Mouse (Mus musculus) kidney, embryonic 16.5 days (tissue): ENCODE measurements at regions not wholly inside any gene's neighbourhood (a gene's known extent, or its start where the extent isn't known, plus 50 kb on each side); places are given as distances from the start of the nearest gene placed in this dataset.
"Not testable (repeated sequence)": the region's sequence is repeated elsewhere in the genome, so short reads cannot be mapped to it uniquely, and the experiment has no call there.

ENCODE experiments used
- ATAC-seq: fragments of 200-750 bp; cut with Nextera tagmentation; 2 replicates; pipeline ENCODE4 v1.8.0; 2017; ENCODE audit warnings: moderate TSS enrichment; ENCODE audit not compliant: low FRiP score, low TSS enrichment
- H3K27ac ChIP-seq: fragments of 300-500 bp; sonication (generic); 2 replicates; pipeline ENCODE4 v1.5.1; 2014; ENCODE audit warnings: low read length
- H3K27me3 ChIP-seq: fragments of 300-500 bp; sonication (generic); 2 replicates; pipeline ENCODE4 v1.6.1; 2014; ENCODE audit warnings: low read length, control low read depth, mixed read lengths; ENCODE audit not compliant: insufficient read depth
- H3K36me3 ChIP-seq: fragments of 300-500 bp; sonication (generic); 2 replicates; pipeline ENCODE4 v1.6.1; 2014; ENCODE audit warnings: low read length, control low read depth, mixed read lengths; ENCODE audit not compliant: insufficient read depth
- H3K4me1 ChIP-seq: fragments of 300-500 bp; sonication (generic); 2 replicates; pipeline ENCODE4 v1.6.1; 2014; ENCODE audit warnings: low read length, control low read depth, mixed read lengths; ENCODE audit not compliant: insufficient read depth
- H3K4me2 ChIP-seq: fragments of 300-500 bp; sonication (generic); replicated peaks from 2 replicates; pipeline ENCODE4 v1.6.1; 2014; ENCODE audit warnings: low read depth, low read length
- H3K4me3 ChIP-seq: fragments of 300-500 bp; sonication (generic); 2 replicates; pipeline ENCODE4 v1.5.1; 2014; ENCODE audit warnings: mild to moderate bottlenecking, low read length
- H3K9ac ChIP-seq: fragments of 300-500 bp; sonication (generic); replicated peaks from 2 replicates; pipeline ENCODE4 v1.6.1; 2014; ENCODE audit warnings: low read length
- H3K9me3 ChIP-seq: fragments of 300-500 bp; sonication (generic); 2 replicates; pipeline ENCODE4 v1.6.1; 2016; ENCODE audit warnings: low read length, control low read depth
- WGBS: fragments of 180-500 bp; shearing (Covaris S2); extraction: QIAGEN DNeasy Blood & Tissue Kit; methylation state at CpG from one replicate; pipeline ENCODE4 v1.1.7; 2014; 5-methylcytosine and 5-hydroxymethylcytosine counted together

DNA sequence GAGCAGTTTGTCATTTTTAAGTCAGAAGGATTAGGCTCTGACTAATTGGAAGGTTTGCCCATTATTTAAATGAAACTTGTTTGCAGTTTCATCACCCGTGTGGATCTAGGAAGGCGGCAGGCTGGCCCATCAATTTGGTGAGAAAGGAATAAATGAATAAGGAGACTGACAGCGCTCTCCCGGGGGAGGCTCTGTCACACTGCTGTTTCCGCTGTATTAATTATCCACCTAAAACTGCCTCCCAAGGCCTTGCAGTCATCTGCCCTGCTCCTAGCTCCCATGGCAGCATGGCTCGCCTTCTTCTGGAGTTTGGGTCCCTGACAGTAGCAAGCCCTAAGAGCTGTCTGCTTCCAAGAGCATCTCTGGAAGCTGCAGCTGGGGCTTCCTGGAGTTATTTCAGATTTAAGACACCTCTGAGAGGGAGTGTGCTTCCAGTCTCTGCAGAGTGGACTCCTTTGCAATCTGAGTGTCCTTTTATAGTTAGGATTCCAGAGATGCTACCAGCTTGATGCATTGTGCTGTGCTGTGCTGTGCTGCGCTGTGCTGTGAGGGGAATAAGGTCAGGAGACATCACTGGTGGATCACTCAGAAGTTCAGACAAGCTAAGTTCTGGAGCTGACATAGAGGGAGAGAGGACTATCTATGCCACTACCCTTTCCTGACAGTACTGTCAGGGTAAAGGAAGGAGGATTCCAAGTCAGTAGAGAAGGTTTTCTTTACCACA is 452.9 kb upstream of the Arid1b start:
- no peak overlapping the region for H3K9ac ChIP-seq
- no peak for ATAC-seq
- no peaks in the 10 kb centered on the region for H3K9me3 ChIP-seq
- H3K36me3 ChIP-seq = no peaks in the 10 kb centered on the region
- no peak overlapping the region for H3K4me3 ChIP-seq
- H3K27me3 ChIP-seq = no peaks in the 10 kb centered on the region
- H3K4me2 ChIP-seq = no peak overlapping the region
- H3K27ac ChIP-seq = no peak overlapping the region
- no peaks in the 10 kb centered on the region for H3K4me1 ChIP-seq
- WGBS = 19% methylated on average over 7 of the region's 7 CpGs

DNA sequence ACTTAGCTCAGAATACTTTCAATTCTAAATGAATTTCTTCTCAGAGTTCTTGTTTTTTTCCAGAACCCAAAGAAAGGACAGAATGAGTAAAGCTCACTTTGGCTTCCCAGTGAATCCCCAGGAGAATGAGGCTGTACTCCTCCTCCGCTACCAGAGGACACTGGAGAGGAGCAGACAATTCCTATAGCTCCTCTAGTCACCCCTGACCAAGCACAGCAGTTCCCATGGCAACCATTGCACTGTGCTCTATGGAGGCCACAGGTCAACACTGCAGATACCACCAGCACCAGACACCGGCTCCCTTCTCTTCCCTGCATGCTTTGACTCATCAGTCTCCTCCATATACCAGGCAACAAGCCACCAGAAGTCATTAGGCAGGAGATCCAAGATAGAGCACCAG is 447.6 kb upstream of the Arid1b start:
- Histone ChIP-seq H3K27ac (no peak overlapping the region), H3K4me2 (no peak overlapping the region), H3K27me3 (no peaks in the 10 kb centered on the region), H3K4me1 (no peaks in the 10 kb centered on the region), H3K9me3 (no peaks in the 10 kb centered on the region), H3K9ac (no peak overlapping the region), H3K4me3 (no peak overlapping the region), H3K36me3 (no peaks in the 10 kb centered on the region)
- peak; percentile 42; the same call in 1 of the 2 replicates for ATAC-seq
- WGBS = 41% methylated on average over 2 of the region's 2 CpGs

DNA sequence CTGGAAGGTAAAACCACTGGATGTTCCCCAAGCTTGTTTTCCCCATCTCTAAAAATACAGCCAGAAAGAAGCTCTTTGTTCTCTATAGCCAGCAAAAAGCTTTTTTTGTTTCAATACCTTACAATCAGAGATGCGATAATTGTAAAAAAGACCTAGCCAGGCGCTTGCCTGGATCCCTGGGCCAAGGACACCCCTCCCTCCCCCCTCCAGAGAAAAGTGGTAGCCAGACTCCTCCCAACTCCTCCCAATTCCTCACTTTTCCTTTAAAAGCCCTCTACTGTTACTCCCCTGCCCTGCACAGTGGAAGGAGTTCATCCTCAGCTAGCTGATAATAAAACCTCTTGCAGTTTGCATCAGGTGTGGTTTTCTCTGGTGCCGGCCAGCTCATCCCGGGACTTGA is 441.1 kb upstream of the Arid1b start:
- not testable (repeated sequence) for H3K27ac ChIP-seq, ATAC-seq, H3K4me1 ChIP-seq, H3K4me2 ChIP-seq, H3K4me3 ChIP-seq, H3K36me3 ChIP-seq, H3K9ac ChIP-seq, H3K27me3 ChIP-seq, H3K9me3 ChIP-seq
- WGBS = 80% methylated on average over 4 of the region's 4 CpGs

DNA sequence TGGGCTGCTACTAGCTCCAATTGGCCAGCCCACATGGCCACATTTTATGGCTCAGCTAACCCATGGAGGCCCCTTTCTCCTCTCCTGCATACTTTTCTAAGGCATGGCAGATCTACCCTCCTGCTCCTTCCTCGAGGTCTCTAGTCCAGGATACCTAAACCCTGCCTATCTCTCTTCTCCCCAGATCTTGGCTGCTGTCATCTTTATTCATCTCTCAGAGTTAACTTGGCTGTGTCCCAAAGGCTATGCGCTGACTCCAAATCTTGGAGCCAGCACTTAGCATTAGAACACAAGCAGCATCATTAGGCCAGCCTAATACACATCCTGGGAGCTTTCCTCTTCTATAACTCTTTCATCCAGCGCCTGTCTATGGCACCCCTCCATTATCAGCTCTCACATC is 430.5 kb upstream of the Arid1b start:
- Histone ChIP-seq H3K4me1 (peaks cover 10% of the 10 kb centered on the region), H3K4me3 (no peak overlapping the region), H3K9me3 (no peaks in the 10 kb centered on the region), H3K27me3 (no peaks in the 10 kb centered on the region), H3K9ac (no peak overlapping the region), H3K4me2 (no peak overlapping the region), H3K27ac (no peak overlapping the region), H3K36me3 (no peaks in the 10 kb centered on the region)
- ATAC-seq = no peak
- WGBS = 71% methylated on average over 3 of the region's 3 CpGs

DNA sequence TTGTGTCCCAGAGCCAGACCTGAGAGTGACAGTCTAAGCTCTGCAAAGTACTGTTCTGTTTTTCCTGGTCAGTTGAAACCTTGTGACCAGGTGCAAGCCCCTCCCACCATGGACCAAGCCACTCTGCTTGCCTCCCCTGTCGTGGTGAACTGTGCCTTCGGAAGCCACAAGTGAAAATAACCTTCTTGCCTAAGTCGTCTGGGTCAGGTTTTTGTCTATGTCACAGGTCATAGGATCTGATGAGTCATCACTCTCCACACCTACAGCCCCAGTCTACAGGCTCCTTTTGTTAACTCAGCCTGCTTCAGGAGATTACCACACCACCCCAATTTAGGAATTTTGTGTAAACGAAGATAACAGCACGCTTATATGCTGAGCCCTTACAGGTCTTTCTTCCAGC is 417.2 kb upstream of the Arid1b start:
- WGBS = 63% methylated on average over 5 of the region's 5 CpGs
- ATAC-seq = no peak
- H3K4me3 ChIP-seq = no peak overlapping the region
- no peak overlapping the region for H3K27ac ChIP-seq
- H3K27me3 ChIP-seq = no peaks in the 10 kb centered on the region
- no peak overlapping the region for H3K4me2 ChIP-seq
- H3K9ac ChIP-seq = no peak overlapping the region
- no peaks in the 10 kb centered on the region for H3K4me1 ChIP-seq
- no peaks in the 10 kb centered on the region for H3K36me3 ChIP-seq
- H3K9me3 ChIP-seq = no peaks in the 10 kb centered on the region

DNA sequence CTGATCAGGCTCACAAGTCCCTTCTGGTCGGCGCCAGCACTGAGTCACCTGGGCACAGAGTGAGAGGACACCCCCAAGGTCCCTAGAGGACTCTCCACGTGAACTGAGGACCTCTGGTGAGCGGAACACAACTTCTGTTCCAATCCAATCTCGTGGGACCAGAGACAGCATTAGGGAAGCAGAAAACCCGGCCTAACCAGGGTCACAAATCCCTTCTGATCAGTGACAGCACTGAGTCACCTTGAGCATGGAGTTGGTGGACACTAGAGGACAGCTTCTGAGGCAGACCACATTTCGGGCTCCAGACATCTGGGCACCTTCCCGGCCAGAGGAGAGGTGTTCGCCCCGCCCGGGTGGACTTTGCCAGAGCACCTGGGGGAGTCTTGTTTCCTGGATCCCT is 412.3 kb upstream of the Arid1b start:
- no peak for ATAC-seq
- Histone ChIP-seq H3K4me1 (no peaks in the 10 kb centered on the region), H3K4me3 (no peak overlapping the region), H3K27ac (no peak overlapping the region), H3K9ac (no peak overlapping the region), H3K36me3 (no peaks in the 10 kb centered on the region), H3K27me3 (no peaks in the 10 kb centered on the region), H3K9me3 (no peaks in the 10 kb centered on the region), H3K4me2 (no peak overlapping the region)
- WGBS = 91% methylated on average over 11 of the region's 11 CpGs

DNA sequence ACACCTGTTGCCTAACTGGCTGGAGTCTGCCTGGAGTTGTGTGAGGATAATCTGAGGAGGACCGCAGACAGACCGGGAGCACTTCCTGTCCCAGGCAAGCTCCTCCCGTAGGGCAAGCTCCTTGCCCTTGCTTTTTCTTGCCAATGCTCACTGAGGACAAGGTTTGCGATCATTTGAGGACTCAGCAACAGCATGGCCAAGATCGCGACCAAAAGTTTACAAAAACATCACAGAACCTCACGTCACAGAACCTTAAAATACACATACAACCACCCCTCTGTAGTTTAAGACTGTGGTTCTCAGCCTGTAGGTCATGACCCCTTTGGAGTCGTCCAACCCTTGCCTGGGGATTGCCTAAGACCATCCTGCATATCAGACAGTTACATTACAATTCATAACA is 383.7 kb upstream of the Arid1b start:
- Histone ChIP-seq H3K4me3 (no peak overlapping the region), H3K9ac (no peak overlapping the region), H3K9me3 (no peaks in the 10 kb centered on the region), H3K36me3 (no peaks in the 10 kb centered on the region), H3K4me2 (no peak overlapping the region), H3K27ac (no peak overlapping the region), H3K27me3 (no peaks in the 10 kb centered on the region), H3K4me1 (no peaks in the 10 kb centered on the region)
- 69% methylated on average over 8 of the region's 8 CpGs for WGBS
- no peak for ATAC-seq

DNA sequence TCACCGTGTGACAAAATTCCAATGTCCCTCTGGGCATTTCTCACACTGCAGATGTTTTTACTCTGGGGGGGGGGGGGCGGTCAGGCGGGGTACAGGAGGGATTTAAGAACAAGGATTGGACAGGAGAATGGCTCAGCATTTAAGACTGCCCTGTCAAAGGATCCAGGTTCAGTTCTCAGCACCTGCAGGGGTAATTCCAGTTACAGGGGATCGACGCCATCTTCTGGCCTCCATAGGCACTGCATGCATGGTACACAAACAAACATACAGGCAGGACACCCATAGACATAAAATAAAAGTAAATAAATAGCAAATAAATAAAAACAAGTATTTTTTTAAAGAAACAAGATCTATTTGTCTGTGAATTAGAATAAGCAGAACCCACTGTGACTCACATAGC is 383.1 kb upstream of the Arid1b start:
- no peaks in the 10 kb centered on the region for H3K4me1 ChIP-seq
- H3K4me3 ChIP-seq = no peak overlapping the region
- no peak for ATAC-seq
- no peak overlapping the region for H3K4me2 ChIP-seq
- H3K27me3 ChIP-seq = no peaks in the 10 kb centered on the region
- no peak overlapping the region for H3K27ac ChIP-seq
- H3K36me3 ChIP-seq = no peaks in the 10 kb centered on the region
- H3K9me3 ChIP-seq = no peaks in the 10 kb centered on the region
- no peak overlapping the region for H3K9ac ChIP-seq
- 93% methylated on average over 5 of the region's 5 CpGs for WGBS

DNA sequence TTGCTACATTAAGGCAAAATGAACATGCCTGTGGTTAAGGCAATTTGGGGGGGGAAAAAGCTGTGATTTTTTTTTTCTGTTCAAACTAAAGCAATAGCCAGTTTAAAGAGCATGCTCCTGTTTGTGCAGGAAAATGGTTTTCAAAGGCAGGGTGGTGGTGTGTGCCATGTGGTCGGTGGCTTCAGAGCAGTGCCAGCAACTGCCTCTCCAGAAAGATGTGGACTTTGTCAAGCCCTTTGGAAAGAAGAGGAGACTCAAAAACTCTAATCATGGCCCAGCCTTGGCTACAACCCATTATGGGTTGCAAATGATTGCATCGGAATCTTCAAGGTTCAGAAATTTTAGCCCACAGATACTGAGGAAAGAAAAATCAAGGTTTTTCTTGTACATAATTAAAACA is 382.4 kb upstream of the Arid1b start:
- Histone ChIP-seq H3K27me3 (no peaks in the 10 kb centered on the region), H3K4me2 (no peak overlapping the region), H3K27ac (no peak overlapping the region), H3K36me3 (no peaks in the 10 kb centered on the region), H3K9ac (no peak overlapping the region), H3K4me1 (no peaks in the 10 kb centered on the region), H3K4me3 (no peak overlapping the region), H3K9me3 (no peaks in the 10 kb centered on the region)
- WGBS = 85% methylated on average over 2 of the region's 2 CpGs
- no peak for ATAC-seq

DNA sequence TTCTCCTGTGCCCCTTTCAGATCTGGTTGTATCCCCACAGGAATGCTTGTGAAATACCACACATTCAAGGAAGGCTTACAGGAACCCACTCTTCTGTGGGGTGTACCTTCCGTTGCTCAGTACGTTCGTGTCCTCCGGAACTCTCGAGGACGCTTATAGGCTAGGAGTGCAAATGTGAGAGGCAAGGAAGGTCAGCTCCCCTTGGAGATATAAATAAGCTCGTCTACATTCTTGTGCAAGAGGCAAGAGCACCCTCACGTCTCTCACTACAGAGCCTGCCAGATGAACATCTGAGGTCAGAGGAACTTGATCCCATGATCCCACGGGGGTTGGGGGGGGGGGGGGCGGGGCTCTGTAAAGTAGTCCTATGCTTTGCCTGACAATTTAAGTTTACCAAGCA is 382.0 kb upstream of the Arid1b start:
- Histone ChIP-seq H3K4me1 (no peaks in the 10 kb centered on the region), H3K4me2 (no peak overlapping the region), H3K9ac (no peak overlapping the region), H3K27me3 (no peaks in the 10 kb centered on the region), H3K4me3 (no peak overlapping the region), H3K27ac (no peak overlapping the region), H3K36me3 (no peaks in the 10 kb centered on the region), H3K9me3 (no peaks in the 10 kb centered on the region)
- 52% methylated on average over 10 of the region's 10 CpGs for WGBS
- no peak for ATAC-seq
